Mouse (Mus musculus): ENCODE results near the gene Adgrf1.
A peak's percentile ranks its signal among the peaks of the same experiment; 100 is the strongest.

Gene Adgrf1

GRCm38 (mm10) chr17:43270161-43270560 lies at the start of gene Adgrf1:
Gene Adgrf1 (plus strand): TSS chr17:43270329.
- no peak for DNase-seq

GRCm38 (mm10) chr17:43226101-43226500 lies 44.0 kb upstream of the Adgrf1 start:
- no peak for DNase-seq

- DNase-seq, result peak; percentile 72 to 79
These were observed 40.3 kb upstream of the Adgrf1 start for GRCm38 (mm10) chr17:43229621-43230513.

- no peak for DNase-seq
These were observed 39.3 kb upstream of the Adgrf1 start for GRCm38 (mm10) chr17:43230821-43231220.

GRCm38 (mm10) chr17:43232769-43233168 lies 37.4 kb upstream of the Adgrf1 start:
- DNase-seq, result peak; percentile 32 to 41

- DNase-seq, result no peak
These were observed 33.4 kb upstream of the Adgrf1 start for GRCm38 (mm10) chr17:43236656-43237250.

GRCm38 (mm10) chr17:43239035-43239434 lies 31.1 kb upstream of the Adgrf1 start:
- DNase-seq, result no peak

- no peak for DNase-seq
These were observed 29.0 kb upstream of the Adgrf1 start for GRCm38 (mm10) chr17:43241134-43241533.

GRCm38 (mm10) chr17:43242609-43243008 lies 27.5 kb upstream of the Adgrf1 start:
- no peak for DNase-seq

- no peak for DNase-seq
These were observed 24.8 kb upstream of the Adgrf1 start for GRCm38 (mm10) chr17:43245364-43245763.

GRCm38 (mm10) chr17:43247245-43247644 lies 22.9 kb upstream of the Adgrf1 start:
- DNase-seq, result no peak

GRCm38 (mm10) chr17:43249645-43250044 lies 20.5 kb upstream of the Adgrf1 start:
- no peak for DNase-seq

GRCm38 (mm10) chr17:43251249-43252125 lies 18.6 kb upstream of the Adgrf1 start:
- DNase-seq, result no peak

- DNase-seq, result no peak
These were observed 17.3 kb upstream of the Adgrf1 start for GRCm38 (mm10) chr17:43252846-43253245.

GRCm38 (mm10) chr17:43254261-43254660 lies 15.9 kb upstream of the Adgrf1 start:
- DNase-seq, result no peak

GRCm38 (mm10) chr17:43256536-43257135 lies 13.5 kb upstream of the Adgrf1 start:
- DNase-seq, result no peak

GRCm38 (mm10) chr17:43257699-43258098 lies 12.4 kb upstream of the Adgrf1 start:
- DNase-seq, result no peak

GRCm38 (mm10) chr17:43261937-43262336 lies 8.2 kb upstream of the Adgrf1 start:
- no peak for DNase-seq

- DNase-seq, result no peak
These were observed 5.4 kb upstream of the Adgrf1 start for GRCm38 (mm10) chr17:43264739-43265138.

- DNase-seq, result peak; percentile 78 to 81
These were observed 4.8 kb upstream of the Adgrf1 start for GRCm38 (mm10) chr17:43265178-43265837.

GRCm38 (mm10) chr17:43265944-43266343 lies 4.2 kb upstream of the Adgrf1 start:
- no peak for DNase-seq

- peak in 1 of 2 experiments; percentile 14 for DNase-seq
These were observed 3.5 kb upstream of the Adgrf1 start for GRCm38 (mm10) chr17:43266636-43267035.
